Mouse (Mus musculus): ENCODE data around the gene Zc3h15. TPM values are rescaled to one million over a fixed set of nuclear protein-coding genes. Genes with fewer than 3 reads are reported as not detected.

The Zc3h15 gene
- total and polyA plus RNA-seq, 3 experiments = 144 to 194 TPM; not detected in 1

DNA sequence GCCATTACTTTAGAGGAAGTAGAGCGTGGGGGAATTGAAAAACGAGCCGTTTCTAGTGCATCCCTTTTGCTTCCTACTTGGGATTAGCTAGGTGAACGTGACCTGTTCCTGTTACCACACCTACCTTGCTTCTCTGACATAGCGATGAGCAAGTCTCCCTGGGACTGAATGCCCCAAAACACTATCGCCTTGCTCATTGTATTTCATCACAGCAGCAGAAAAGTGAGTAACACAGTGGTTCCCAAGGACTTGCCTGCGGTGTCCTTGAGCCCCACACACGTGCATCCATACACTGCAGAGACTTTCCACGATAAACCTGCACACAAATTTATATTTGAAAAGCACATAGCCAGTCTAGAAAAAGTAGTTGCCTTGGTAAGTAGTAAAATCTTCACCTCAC, 30.7 kb downstream of the Zc3h15 start:
- Histone ChIP-seq H3K4me3 (ENCODE audit: control insufficient read depth in 1 of 2, insufficient read depth in 1 of 2, low read depth in 2 of 2, low read length in 2 of 2) (no peak overlapping the region), H3K36me3 (ENCODE audit: control insufficient read depth in 1 of 2, insufficient read depth in 2 of 2, low read length in 2 of 2) (peaks cover 0 to 4% of the 10 kb centered on the region in 2 experiments; a peak in 2 of 4 replicates), H3K4me1 (ENCODE audit: control insufficient read depth in 1 of 2, insufficient read depth in 2 of 2, low read length in 2 of 2) (no peaks in the 10 kb centered on the region), H3K27ac (ENCODE audit: control insufficient read depth, low read depth, low read length) (no peak overlapping the region), H3K9ac (ENCODE audit: control insufficient read depth, low read depth, low read length, poor library complexity, severe bottlenecking) (no peak overlapping the region), H3K27me3 (ENCODE audit: control insufficient read depth in 1 of 2, insufficient read depth in 2 of 2, low read length in 2 of 2) (no peaks in the 10 kb centered on the region), H3K79me2 (ENCODE audit: control insufficient read depth, insufficient read depth, low read length, poor library complexity) (no peaks in the 10 kb centered on the region), H3K9me3 (replicated peaks; ENCODE audit: insufficient read depth, low read length) (no peaks in the 10 kb centered on the region)
- TF ChIP-seq SMC3 (IDR thresholded peaks at IDR 0.05; ENCODE audit: low read depth, low read length) = no peak
- no peak for TF ChIP-seq MYC (IDR thresholded peaks at IDR 0.05; ENCODE audit: low read depth, low read length)
- TF ChIP-seq POLR2A (IDR thresholded peaks at IDR 0.05; ENCODE audit: control insufficient read depth in 1 of 2, insufficient read depth in 1 of 2, low read depth in 1 of 2, low read length in 2 of 2, poor library complexity in 1 of 2) = no peak
- TF ChIP-seq MAZ (IDR thresholded peaks at IDR 0.05; ENCODE audit: low read depth, low read length) = no peak
- no peak for TF ChIP-seq UBTF (IDR thresholded peaks at IDR 0.05; ENCODE audit: borderline replicate concordance, insufficient read depth, low read depth, low read length)
- no peak for TF ChIP-seq ETS1 (IDR thresholded peaks at IDR 0.05; ENCODE audit: low read depth, low read length)
- no peak for TF ChIP-seq MYB (IDR thresholded peaks at IDR 0.05; ENCODE audit: low read depth, low read length)
- no peak for TF ChIP-seq CTCF (IDR thresholded peaks at IDR 0.05 in 2 of 3, conservative IDR thresholded peaks at IDR 0.05 in 1 of 3; ENCODE audit: control insufficient read depth in 1 of 3, insufficient read depth in 1 of 3, low read depth in 2 of 3, low read length in 3 of 3, poor library complexity in 1 of 3, severe bottlenecking in 1 of 3)
- no peak for TF ChIP-seq ZNF384 (IDR thresholded peaks at IDR 0.05; ENCODE audit: low read depth, low read length)
- no peak for TF ChIP-seq USF2 (IDR thresholded peaks at IDR 0.05; ENCODE audit: borderline replicate concordance in 1 of 2, insufficient read depth in 1 of 2, low read depth in 1 of 2, low read length in 2 of 2)
- no peak for DNase-seq (ENCODE audit: low read depth, low spot score)

DNA sequence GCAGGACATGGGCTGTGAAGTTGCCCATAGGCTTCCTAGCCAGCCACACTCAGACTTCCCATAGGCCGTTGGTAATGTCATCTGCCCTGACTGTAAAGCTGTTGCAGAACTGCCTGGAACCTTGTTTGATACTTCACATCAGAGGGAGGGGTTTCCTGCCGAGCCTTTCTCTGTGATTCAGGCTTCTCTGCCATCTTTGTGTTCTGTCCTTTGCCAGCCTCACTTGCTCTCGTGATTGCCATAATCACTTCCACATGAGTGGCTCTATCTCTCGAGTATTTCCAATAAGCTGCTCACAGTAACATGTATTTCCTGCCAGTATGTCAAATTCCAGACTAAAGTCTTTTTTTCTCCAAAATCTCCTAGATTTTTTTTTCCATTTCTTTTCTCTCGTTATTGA, 31.4 kb downstream of the Zc3h15 start:
- Histone ChIP-seq H3K4me1 (ENCODE audit: control insufficient read depth in 1 of 2, insufficient read depth in 2 of 2, low read length in 2 of 2) (no peaks in the 10 kb centered on the region), H3K9me3 (replicated peaks; ENCODE audit: insufficient read depth, low read length) (no peaks in the 10 kb centered on the region), H3K36me3 (ENCODE audit: control insufficient read depth in 1 of 2, insufficient read depth in 2 of 2, low read length in 2 of 2) (peaks cover 0 to 2% of the 10 kb centered on the region in 2 experiments; a peak in 2 of 4 replicates), H3K27ac (ENCODE audit: control insufficient read depth, low read depth, low read length) (no peak overlapping the region), H3K9ac (ENCODE audit: control insufficient read depth, low read depth, low read length, poor library complexity, severe bottlenecking) (no peak overlapping the region), H3K4me3 (ENCODE audit: control insufficient read depth in 1 of 2, insufficient read depth in 1 of 2, low read depth in 2 of 2, low read length in 2 of 2) (no peak overlapping the region), H3K27me3 (ENCODE audit: control insufficient read depth in 1 of 2, insufficient read depth in 2 of 2, low read length in 2 of 2) (no peaks in the 10 kb centered on the region), H3K79me2 (ENCODE audit: control insufficient read depth, insufficient read depth, low read length, poor library complexity) (no peaks in the 10 kb centered on the region)
- no peak for TF ChIP-seq MYC (IDR thresholded peaks at IDR 0.05; ENCODE audit: low read depth, low read length)
- no peak for TF ChIP-seq RAD21 (IDR thresholded peaks at IDR 0.05; ENCODE audit: low read depth, low read length)
- TF ChIP-seq ELF1 (IDR thresholded peaks at IDR 0.05; ENCODE audit: low read depth, low read length) = no peak
- no peak for DNase-seq (ENCODE audit: low read depth, low spot score)

DNA sequence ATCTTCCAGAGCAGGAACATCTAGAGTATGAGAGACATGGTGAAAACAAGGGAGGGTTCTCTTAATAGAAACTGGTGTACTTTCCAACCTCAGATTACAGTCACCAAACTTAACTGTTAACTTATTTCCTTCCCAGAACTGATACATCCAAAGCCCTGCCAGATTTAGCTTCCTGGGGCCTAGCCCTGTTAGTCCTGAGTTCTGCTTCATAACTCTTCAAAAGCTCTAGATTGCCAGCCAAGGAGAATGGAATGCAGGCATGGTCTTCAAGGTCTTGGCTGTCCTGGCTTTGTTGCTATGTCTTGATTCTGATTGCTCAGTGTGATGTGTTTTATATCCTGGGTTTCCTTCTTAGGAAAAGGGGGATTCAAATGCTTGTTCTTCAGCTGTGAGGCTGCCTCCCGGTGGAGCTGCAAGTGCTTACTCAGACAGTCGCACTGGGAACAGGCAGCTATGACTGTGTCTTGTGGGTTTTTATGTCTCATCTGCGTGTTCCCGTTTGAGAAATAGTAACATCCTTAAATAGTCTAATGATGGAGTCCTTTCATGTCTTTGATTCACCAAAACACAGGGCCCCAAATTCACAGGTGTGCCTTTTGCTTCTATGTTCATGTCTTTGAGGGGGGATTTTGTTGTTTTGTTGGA, 32.1 kb downstream of the Zc3h15 start:
- Histone ChIP-seq H3K9ac (ENCODE audit: control insufficient read depth, low read depth, low read length, poor library complexity, severe bottlenecking) (no peak overlapping the region), H3K79me2 (ENCODE audit: control insufficient read depth, insufficient read depth, low read length, poor library complexity) (no peaks in the 10 kb centered on the region), H3K9me3 (replicated peaks; ENCODE audit: insufficient read depth, low read length) (no peaks in the 10 kb centered on the region), H3K27me3 (ENCODE audit: control insufficient read depth in 1 of 2, insufficient read depth in 2 of 2, low read length in 2 of 2) (no peaks in the 10 kb centered on the region), H3K36me3 (ENCODE audit: control insufficient read depth in 1 of 2, insufficient read depth in 2 of 2, low read length in 2 of 2) (peaks cover 0 to 2% of the 10 kb centered on the region in 2 experiments; a peak in 2 of 4 replicates), H3K27ac (ENCODE audit: control insufficient read depth, low read depth, low read length) (no peak overlapping the region), H3K4me1 (ENCODE audit: control insufficient read depth in 1 of 2, insufficient read depth in 2 of 2, low read length in 2 of 2) (no peaks in the 10 kb centered on the region), H3K4me3 (ENCODE audit: control insufficient read depth in 1 of 2, insufficient read depth in 1 of 2, low read depth in 2 of 2, low read length in 2 of 2) (no peak overlapping the region)
- no peak for TF ChIP-seq CTCF (IDR thresholded peaks at IDR 0.05 in 2 of 3, conservative IDR thresholded peaks at IDR 0.05 in 1 of 3; ENCODE audit: control insufficient read depth in 1 of 3, insufficient read depth in 1 of 3, low read depth in 2 of 3, low read length in 3 of 3, poor library complexity in 1 of 3, severe bottlenecking in 1 of 3)
- TF ChIP-seq ELF1 (IDR thresholded peaks at IDR 0.05; ENCODE audit: low read depth, low read length) = no peak
- TF ChIP-seq RAD21 (IDR thresholded peaks at IDR 0.05; ENCODE audit: low read depth, low read length) = no peak
- TF ChIP-seq CHD2 (IDR thresholded peaks at IDR 0.05; ENCODE audit: low read length) = no peak
- TF ChIP-seq POLR2AphosphoS2 (IDR thresholded peaks at IDR 0.05; ENCODE audit: low read length) = no peak
- no peak for TF ChIP-seq RCOR1 (IDR thresholded peaks at IDR 0.05; ENCODE audit: low read depth, low read length)
- no peak for TF ChIP-seq JUND (IDR thresholded peaks at IDR 0.05; ENCODE audit: low read depth, low read length)
- no peak for TF ChIP-seq USF1 (IDR thresholded peaks at IDR 0.05; ENCODE audit: low read depth, low read length)
- TF ChIP-seq ZNF384 (IDR thresholded peaks at IDR 0.05; ENCODE audit: low read depth, low read length) = no peak
- TF ChIP-seq POLR2A (IDR thresholded peaks at IDR 0.05; ENCODE audit: control insufficient read depth in 1 of 2, insufficient read depth in 1 of 2, low read depth in 1 of 2, low read length in 2 of 2, poor library complexity in 1 of 2) = no peak
- TF ChIP-seq NRF1 (IDR thresholded peaks at IDR 0.05; ENCODE audit: insufficient read depth, low read depth, low read length, poor library complexity, severe bottlenecking) = no peak
- no peak for TF ChIP-seq HCFC1 (IDR thresholded peaks at IDR 0.05; ENCODE audit: low read depth, low read length)
- no peak for TF ChIP-seq GABPA (IDR thresholded peaks at IDR 0.05; ENCODE audit: low read depth, low read length)
- DNase-seq (ENCODE audit: low read depth, low spot score) = no peak
